Mouse (Mus musculus): ENCODE results near the gene Fdps.
"Not testable (repeated sequence)": the region's sequence is repeated elsewhere in the genome, so short reads cannot be mapped to it uniquely, and the experiment has no call there.

Fdps gene

DNA sequence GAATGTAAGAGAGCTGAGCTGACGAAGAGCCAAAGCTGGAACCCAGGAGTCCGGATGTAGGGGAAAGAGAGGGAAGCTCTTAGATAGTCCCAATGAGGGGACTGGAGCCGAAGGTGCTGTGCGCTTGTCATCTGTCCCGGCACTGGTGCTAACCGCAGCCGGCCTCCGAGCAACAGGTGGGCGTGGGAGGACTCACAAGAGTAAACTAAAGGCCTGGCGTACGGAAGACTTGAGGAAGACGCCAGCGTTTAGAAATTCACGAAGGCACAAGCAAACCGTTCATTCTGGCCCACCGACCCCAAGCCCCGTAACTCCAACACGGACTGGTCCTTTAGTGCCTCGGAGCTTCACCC, 324 bp downstream of the Fdps start:
- peak; percentile 66 for DNase-seq

DNA sequence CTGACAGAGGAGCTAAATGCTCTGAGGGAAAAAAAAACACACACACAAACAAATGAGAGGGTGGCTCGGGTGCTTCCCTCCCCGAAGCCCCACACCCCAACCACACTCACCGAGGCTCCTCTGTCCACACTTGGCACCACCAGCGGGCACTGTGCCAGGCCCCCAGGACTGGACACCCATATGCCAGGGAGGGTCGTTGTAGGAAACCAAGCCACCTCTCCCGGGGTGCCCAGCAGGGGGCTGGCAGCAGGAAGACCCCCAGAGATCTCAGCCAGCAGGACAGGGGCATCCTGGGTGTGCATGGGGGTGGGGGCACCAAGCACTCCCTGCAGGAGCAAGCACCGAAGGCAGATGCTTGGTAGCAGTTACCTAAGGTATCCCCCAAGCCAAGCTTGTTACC, 948 bp downstream of the Fdps start, which contains the start of gene Gm43738:
Gene Gm43738, minus strand, starts transcription at position 289 of the 400 bp plus-strand sequence.
- no peak for DNase-seq

DNA sequence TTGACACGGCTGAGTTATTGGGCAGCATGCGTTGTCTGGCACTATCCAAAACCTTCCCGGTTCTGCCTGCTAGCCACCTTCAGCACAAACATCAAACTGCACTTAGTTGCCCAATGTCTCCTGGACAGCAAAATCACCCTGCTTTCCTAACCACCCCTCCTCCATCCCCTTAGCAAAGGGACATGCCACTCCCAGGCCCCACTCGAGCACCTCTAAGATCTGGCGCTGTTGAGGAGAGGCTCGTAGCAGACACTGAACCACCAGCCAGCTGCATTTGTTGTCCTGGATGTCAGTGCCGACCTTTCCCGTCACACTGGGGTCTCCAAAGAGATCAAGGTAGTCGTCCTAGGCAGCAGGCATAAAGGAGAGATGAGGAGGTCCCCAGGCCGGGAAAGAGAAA, 7.7 kb downstream of the Fdps start:
- DNase-seq, result no peak

DNA sequence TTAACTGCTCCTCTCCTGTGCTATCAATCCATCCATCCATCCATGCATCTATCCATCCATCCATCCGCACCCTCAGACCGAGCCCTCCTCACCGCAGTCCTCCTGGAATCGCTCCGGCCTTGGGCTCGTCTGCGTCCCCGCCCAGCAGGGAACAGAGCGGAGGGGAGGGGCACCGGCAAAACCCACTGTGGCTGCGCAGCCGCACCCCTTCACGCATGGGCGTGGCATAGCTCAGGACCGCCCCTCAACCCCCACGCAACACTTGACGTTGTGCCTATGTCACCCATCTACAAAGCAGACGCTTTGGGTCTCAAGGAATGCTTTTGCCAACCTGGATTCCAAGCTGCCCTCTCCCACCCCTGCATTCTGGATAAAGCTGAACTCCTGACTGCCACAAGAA, 8.6 kb downstream of the Fdps start, which contains the start of gene Rusc1:
Gene Rusc1, minus strand, starts transcription at position 137 of the 400 bp plus-strand sequence.
- peak; percentile 92 for DNase-seq

DNA sequence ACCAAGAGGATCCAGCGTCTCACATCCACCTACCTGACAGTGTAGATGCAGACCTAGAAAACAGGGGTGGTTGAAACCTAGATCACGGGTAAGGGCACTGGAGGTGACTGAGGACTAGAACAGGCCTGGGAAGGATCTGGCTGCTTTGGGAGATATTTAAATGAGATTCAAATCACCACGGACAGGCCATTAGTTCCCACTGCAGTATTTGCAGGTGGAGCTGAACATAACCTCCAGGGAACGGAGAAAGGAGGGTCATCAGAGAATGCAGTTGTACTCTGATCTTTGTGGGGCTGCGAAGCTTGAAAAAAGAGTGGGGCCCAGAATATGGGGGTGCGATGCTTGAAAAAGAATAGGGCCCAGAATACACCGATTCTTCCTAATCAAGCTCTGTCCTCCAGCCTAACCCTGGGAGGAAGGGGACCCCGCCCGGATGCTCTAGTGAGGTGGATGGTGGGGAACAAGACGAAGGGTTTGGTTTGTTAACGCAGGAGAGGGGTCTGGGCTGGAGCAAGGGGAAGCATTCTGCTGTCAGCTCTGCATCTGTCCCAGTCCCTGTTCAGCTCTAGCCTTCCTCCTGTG, 9.2 kb downstream of the Fdps start:
- DNase-seq, result no peak

DNA sequence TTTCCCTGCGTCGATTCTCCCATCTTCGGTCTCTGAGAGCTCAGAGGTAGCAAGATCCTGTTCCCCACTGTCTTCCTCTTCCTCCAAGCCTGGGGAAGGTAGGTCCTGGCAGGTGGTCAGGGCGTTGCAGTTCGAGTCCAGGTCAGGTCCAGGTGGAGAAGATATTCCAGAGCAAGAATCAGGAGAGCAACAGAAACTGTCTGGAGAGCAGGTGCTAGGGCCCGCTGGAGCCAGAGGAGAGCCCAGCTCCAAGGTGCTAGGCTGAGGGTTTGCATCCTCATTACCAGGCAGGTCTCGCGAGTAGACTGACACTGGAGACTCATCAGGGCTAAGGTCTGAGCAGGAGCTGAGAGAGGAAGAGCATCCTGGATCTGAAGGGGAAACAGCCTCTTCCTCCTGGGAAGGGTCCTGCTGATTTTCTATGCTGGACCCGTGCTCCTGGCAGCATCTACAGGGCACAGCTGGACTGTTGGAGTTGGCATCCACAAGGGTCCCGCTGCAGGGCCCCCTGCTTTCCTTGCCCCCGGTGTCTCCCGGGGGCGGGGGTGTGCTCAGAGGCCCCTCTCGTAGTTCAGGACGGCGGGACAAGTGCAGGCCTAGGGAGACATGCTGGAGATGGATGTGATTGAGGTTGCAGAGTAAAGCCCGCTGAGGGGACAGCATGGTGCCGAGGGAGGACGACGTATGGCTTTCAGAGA, 9.8 kb downstream of the Fdps start:
- DNase-seq, result no peak

DNA sequence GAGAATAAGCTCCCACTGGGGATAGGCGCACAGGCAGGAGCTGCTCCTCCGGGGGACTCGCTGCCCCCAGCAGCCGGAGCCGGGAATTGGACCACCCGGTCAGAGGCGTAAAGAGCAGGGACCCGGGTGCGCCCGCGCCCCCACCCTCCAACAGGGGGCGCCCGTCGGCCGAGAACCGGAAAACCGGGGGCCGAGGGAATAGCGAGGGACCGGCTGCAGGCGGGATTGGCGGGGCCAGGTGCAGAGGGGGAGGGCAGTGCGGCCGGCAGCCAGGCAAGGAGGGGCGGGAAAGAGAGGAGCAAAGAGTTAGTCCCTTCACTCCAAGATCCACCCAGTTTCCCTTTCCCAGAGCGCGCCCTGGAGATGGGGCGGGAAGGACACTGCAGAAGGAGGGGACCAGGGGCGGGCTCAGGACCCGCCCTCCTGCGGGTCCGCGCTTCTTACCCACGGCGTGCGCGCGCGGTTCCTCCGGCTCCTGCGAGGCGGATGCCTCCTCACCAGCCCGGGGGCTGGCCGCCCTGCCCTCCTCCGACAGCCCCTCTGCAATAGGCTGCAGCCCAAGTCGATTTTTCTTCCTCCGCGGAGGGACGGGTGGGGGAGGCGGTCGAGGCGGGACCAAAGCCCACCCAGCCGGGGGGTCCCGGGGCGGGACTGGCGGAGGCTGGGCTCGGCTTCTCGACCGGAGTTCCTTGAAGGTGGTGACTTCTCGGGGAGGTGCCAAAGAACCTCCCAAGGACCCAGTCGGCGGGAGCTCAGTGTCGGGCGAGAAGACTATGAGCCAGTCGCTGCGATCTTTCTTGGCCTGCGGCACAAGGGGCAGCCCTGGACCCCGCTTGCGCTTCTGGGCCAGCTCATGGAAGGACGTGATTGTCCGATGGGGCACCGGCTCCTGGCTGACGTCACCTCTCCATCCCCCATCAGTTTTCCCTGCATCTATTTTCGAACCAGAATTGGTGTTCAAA, 10.8 kb downstream of the Fdps start:
- DNase-seq, result peak; percentile 79

DNA sequence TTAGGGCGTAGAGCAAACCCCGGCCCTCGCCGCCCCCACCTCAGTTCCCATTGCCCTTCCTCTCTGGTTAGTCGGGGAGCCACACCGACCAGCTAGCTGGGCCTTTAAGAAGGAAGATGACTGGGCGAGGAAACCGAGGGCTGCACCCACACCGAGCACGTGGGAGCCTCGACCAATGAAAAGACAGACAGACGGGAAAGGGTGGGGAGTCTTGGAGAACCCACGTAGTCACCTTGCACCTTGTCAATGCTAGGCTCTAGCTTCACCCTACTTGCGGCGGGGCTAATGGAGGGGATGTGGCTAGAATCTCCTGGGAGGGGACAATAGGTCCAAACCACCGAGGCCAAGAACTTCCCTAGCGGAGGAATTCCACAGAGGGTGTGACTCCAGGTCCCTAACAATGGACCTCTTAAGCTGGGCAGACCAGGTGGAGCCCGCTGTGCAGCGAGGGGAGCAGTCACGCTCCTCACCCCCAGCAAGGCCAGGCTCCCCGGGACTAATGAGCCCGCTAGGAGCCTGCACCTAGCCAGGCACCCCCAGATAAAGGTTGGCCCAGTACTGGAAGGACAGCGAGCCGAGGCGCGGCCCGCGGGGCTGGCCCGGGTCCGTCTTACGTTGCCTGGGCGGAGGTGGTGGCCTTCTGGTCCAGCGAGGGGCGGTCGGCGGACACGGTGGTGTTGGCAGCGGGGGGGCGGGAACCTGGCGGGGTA, 11.7 kb downstream of the Fdps start:
- DNase-seq, result peak; percentile 78

DNA sequence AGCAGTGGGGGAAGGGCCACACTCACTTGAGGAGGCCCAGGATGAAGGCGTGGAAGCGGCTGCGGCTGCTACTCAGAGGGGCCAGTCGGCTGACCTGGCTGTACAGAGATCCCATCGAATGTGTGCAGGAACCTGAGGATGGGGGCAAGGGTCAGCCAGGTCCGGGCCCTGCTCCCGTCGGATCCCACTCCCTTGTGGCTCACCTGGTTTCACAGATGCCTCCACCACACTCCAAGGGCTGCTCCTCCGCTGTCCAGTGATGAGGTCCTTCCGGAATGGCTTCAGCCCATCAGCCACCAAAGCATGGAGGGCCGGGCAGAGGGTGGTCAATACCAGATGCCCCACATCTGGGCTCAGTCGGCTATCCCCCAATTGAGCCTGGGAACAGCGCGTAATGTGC, 12.8 kb downstream of the Fdps start:
- no peak for DNase-seq

DNA sequence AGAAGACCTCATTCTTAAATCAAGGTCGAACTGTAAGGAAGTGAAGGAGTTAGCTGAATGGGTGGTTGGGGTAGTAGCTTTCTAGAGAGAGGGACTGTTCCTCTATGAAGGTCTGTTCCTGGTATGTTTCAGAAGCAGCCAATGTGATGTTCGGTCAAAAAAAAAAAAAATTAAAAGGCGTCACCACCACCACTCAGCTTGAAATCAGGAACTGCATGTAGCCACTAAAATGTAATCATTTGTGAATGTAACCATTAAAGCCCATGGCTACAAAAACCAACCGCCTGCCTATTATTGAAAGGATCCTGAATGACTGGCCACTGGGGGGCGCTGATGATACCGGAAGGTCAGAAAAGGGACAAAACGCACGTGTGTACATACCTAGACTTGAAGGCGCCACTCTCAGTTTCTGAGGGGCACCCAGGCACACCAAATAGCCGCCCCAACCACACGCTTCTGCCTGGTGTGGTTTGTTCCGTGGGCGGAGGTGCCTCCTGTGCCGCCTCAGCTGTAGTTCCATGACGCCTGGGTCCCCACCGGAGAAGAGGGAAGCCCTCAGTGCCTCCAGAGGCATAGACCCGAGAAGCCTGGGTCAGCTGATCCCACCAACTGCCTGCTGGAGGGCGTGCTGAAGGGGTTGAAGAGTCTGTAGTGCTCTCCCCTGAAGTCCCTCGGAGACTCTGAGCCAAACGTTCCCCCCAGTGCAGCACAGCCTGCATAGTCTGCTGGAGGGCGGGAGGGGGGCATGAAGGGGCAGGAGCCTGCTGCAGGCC, 14.2 kb downstream of the Fdps start:
- DNase-seq, result peak; percentile 91

DNA sequence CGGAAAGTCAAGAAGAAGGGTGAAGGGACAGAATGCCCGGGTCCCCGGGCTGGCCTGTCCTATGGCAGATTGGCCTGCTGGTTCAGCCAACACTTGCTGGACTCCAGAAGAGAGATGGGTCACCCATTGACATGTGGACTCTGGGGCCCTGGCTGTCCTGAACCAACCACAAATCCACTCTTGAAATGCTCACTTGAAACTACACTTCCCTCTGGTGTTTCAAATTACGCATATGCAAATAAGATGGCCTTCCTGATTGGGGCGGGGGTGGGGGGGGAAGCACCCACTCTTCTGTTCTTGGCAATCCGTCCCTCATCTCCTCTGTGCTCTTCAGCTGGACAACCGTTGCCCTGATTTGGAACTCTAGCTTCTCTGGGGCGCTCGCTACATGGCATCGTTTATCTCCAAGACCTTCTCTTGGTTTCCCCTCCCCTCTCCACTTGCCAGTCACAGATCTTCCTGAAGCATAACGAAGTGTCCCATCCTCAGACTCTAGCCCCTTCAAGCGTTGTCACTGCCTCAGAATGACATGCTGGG, 17.0 kb downstream of the Fdps start:
- no peak for DNase-seq

DNA sequence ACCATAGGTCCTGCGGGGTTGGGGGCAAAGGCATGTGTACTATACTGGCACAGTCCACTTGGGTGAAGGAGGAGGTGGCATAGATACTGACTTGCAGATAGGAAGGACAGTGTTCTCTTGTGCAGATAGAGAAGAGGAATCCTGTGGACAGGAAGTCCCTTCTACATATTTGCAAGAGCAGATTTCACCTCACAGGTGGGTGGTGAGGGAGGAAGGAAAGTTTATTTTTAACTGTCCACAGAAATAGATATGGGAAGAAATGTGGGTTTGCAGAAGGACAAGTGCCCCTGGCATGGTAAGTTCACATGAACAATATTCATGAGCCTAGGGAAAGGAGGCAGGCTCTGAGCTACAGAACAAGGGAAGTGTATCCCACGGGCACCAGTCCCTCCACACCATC, 17.6 kb downstream of the Fdps start:
- DNase-seq, result no peak

DNA sequence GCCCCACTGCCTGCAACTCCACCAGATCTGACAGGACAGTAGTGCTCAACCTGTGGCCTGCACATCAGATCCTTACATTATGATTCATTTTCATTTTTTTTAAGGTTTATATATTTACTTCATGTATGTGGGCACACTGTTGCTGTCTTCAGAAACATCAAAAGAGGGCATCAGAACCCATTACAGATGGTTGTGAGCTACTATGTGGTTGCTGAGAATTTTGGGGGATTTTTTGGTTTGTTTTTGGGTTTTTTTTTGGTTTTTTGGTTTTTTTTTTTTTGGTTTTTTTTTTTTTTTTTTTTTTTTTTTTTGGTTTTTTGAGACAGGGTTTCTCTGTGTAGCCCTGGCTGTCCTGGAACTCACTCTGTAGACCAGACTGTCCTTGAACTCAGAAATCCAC, 19.5 kb downstream of the Fdps start:
- DNase-seq, result not testable (repeated sequence)

DNA sequence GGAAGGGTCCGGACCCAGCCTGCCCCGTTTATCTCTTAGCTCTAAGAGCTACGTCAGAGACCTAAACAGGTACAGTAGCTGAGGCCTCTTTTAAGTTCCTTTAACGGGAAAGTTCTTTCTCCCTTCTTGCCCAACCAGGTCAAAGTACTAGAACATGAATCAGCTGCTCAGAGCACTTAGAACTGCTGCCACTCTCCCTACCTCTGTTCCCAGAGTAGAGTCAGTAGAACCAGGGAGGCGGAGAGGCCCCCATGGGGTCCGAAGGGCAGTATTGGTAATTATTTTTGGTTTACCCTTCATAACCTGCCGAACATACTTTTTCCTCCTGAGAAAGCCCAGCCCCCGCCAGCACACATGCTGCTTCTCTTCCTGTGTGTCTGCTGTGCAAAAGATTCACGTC, 24.4 kb downstream of the Fdps start:
- DNase-seq, result no peak

DNA sequence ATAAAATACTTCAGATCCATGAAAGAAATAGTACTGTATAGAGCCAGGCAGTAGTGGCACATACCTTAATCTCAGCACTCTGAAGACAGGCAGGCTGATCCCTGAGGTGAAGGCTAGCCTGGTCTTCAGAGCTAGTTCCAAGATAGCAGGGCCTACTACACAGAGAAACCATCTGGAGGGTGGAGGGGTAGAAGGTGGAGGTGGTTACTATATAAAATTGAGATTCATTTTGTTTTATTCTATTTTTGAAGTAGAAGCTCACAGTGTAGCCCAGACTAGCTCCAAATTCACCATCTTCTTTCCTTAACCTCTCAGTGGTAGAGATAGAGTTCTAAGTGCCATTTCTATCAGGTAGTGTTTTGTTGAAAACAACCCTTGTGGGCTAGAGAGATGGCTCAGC, 34.5 kb downstream of the Fdps start:
- no peak for DNase-seq

DNA sequence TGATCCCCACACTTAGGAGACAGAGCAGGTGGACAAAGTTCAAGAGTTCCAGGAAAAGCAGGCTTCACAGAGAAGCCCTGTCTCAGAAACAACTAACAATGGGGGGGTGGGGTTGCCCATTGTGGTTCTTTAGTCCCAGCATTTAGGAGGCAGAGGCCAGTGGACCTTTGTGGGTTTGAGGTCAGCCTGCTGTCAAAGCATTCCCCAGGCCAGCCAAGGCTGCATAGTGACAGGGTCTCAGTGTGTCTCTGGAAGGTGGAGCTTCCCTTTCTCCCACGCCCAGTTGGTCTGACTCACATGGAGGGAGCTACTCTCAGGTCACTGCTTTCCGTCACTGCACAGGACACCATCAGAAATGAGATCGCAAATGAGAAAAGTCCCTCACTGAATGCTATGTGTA, 40.1 kb downstream of the Fdps start:
- DNase-seq, result no peak

DNA sequence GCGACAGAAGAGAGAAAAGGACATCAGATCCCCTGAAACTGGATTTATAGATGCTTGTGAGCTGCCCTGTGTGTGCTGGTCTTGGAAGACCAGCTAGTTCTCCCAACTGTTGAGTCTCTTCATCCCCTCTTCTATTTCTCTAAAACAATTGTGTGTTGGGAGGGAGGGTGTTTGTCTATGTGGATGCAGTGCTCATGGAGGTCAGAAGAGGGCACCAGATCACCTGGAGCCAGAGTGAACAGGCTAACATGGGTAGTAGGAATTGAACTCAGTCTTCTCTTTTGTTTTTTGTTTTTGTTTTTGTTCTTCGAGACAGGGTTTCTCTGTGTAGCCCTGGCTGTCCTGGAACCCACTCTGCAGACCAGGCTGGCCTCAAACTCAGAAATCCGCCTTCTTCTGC, 43.0 kb downstream of the Fdps start:
- DNase-seq, result no peak

DNA sequence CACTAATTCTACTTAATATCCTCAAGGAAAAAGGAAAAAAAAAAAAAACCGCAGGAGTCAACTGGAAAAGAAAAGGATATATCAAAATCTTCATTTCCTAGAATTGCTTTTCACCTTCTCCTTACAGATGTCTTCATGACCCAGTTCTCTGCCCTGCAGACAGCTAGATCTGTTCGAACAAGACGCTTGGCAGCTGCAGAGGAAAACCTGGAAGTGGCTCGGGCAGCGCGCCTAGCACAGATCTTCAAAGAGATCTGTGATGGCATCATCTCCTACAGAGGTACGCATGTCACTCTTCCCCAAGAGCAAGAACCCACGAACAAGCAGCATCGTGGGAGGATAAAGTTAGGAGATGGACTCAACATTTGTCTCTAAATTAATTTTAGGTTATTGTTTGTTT, 43.4 kb downstream of the Fdps start:
- no peak for DNase-seq
